Mouse (Mus musculus) midbrain, embryonic 14.5 days (tissue): ENCODE measurements around the gene Cbs. TPM values are rescaled to one million over a fixed set of nuclear protein-coding genes. Genes with fewer than 3 reads are reported as not detected.
A peak's percentile ranks its signal among the peaks of the same experiment; 100 is the strongest.
"Not testable (repeated sequence)": the region's sequence is repeated elsewhere in the genome, so short reads cannot be mapped to it uniquely, and the experiment has no call there.

Source experiments
- ATAC-seq: fragments of 200-750 bp; cut with Nextera tagmentation; 2 replicates; pipeline ENCODE4 v1.8.0; 2017; ENCODE audit warnings: moderate number of reproducible peaks, moderate library complexity; ENCODE audit not compliant: low FRiP score, low TSS enrichment
- DNase-seq: peaks from one replicate; pipeline ENCODE4 v3.0.0-alpha.2; 2015
- H3K27ac ChIP-seq: fragments of 300-500 bp; sonication (generic); replicated peaks from 2 replicates; pipeline ENCODE4 v1.5.1; 2014; ENCODE audit warnings: mild to moderate bottlenecking, low read depth, low read length, moderate library complexity
- H3K27me3 ChIP-seq: fragments of 300-500 bp; sonication (generic); 2 replicates; pipeline ENCODE4 v1.6.1; 2014; ENCODE audit warnings: low read length, control low read depth, mixed read lengths; ENCODE audit not compliant: control insufficient read depth, insufficient read depth
- H3K36me3 ChIP-seq: fragments of 300-500 bp; sonication (generic); 2 replicates; pipeline ENCODE4 v1.6.1; 2014; ENCODE audit warnings: low read length, control low read depth; ENCODE audit not compliant: control insufficient read depth, insufficient read depth
- H3K4me1 ChIP-seq: fragments of 300-500 bp; sonication (generic); 2 replicates; pipeline ENCODE4 v1.6.1; 2014; ENCODE audit warnings: mild to moderate bottlenecking, antibody characterized with exemption, low read length, control low read depth; ENCODE audit not compliant: control insufficient read depth, insufficient read depth
- H3K4me2 ChIP-seq: fragments of 300-500 bp; sonication (generic); 2 replicates; pipeline ENCODE4 v1.6.1; 2014; ENCODE audit warnings: mild to moderate bottlenecking, low read length, moderate library complexity
- H3K4me3 ChIP-seq: fragments of 300-500 bp; sonication (generic); replicated peaks from 2 replicates; pipeline ENCODE4 v1.5.1; 2014; ENCODE audit warnings: low read depth, low read length
- H3K9ac ChIP-seq: fragments of 300-500 bp; sonication (generic); replicated peaks from 2 replicates; pipeline ENCODE4 v1.6.1; 2014; ENCODE audit warnings: mild to moderate bottlenecking, low read length, moderate library complexity
- H3K9me3 ChIP-seq: fragments of 300-500 bp; sonication (generic); 2 replicates; pipeline ENCODE4 v1.6.1; 2016; ENCODE audit warnings: low read length, control low read depth, mixed read lengths; ENCODE audit not compliant: control insufficient read depth
- WGBS: fragments of 180-500 bp; shearing (Covaris S2); extraction: QIAGEN DNeasy Blood & Tissue Kit; methylation state at CpG from one replicate; pipeline ENCODE4 v1.1.7; 2014; 5-methylcytosine and 5-hydroxymethylcytosine counted together
- polyA plus RNA-seq: library from polyadenylated mRNA; unstranded; fragments of >200 nt; fragmentation: Nextera tagmentation; extraction: Ambion mirVana; gene quantifications from 2 replicates; pipeline ENCODE4 v1.2.1, GENCODE M21; 2014

Cbs gene
- polyA plus RNA-seq, 1 experiment from 2014 or later = 4.9 TPM

GRCm38 (mm10) chr17:31609895-31610294, 27.1 kb downstream of the Cbs start:
- H3K9me3 ChIP-seq = no peaks in the 10 kb centered on the region
- H3K9ac ChIP-seq = no peak overlapping the region
- peaks cover 7% of the 10 kb centered on the region for H3K36me3 ChIP-seq
- no peak overlapping the region for H3K4me2 ChIP-seq
- no peak for DNase-seq
- no peak overlapping the region for H3K27ac ChIP-seq
- WGBS = 93% methylated on average over 3 of the region's 3 CpGs
- no peaks in the 10 kb centered on the region for H3K4me1 ChIP-seq
- no peak for ATAC-seq
- H3K27me3 ChIP-seq = no peaks in the 10 kb centered on the region
- H3K4me3 ChIP-seq = no peak overlapping the region

- not testable (repeated sequence) for H3K27ac ChIP-seq, H3K9ac ChIP-seq, DNase-seq, H3K9me3 ChIP-seq, H3K4me2 ChIP-seq, H3K4me1 ChIP-seq, H3K4me3 ChIP-seq, ATAC-seq, H3K27me3 ChIP-seq
- peaks cover 14% of the 10 kb centered on the region for H3K36me3 ChIP-seq
- WGBS = 96% methylated on average over 3 of the region's 3 CpGs
Measured at GRCm38 (mm10) chr17:31609173-31609572, 27.9 kb downstream of the Cbs start.

GRCm38 (mm10) chr17:31607256-31607951, 29.6 kb downstream of the Cbs start:
- ATAC-seq = no peak
- H3K4me1 ChIP-seq = no peaks in the 10 kb centered on the region
- peaks cover 31% of the 10 kb centered on the region for H3K36me3 ChIP-seq
- no peak for DNase-seq
- WGBS = 81% methylated on average over 8 of the region's 8 CpGs
- H3K27ac ChIP-seq = no peak overlapping the region
- no peak overlapping the region for H3K4me2 ChIP-seq
- no peak overlapping the region for H3K4me3 ChIP-seq
- no peak overlapping the region for H3K9ac ChIP-seq
- no peaks in the 10 kb centered on the region for H3K27me3 ChIP-seq
- H3K9me3 ChIP-seq = no peaks in the 10 kb centered on the region

- Histone ChIP-seq H3K27ac (no peak overlapping the region), H3K4me2 (no peak overlapping the region), H3K36me3 (peaks cover 35% of the 10 kb centered on the region), H3K9ac (no peak overlapping the region), H3K4me3 (no peak overlapping the region), H3K9me3 (no peaks in the 10 kb centered on the region), H3K4me1 (no peaks in the 10 kb centered on the region), H3K27me3 (no peaks in the 10 kb centered on the region)
- DNase-seq (no peak), ATAC-seq (no peak)
- WGBS = 82% methylated on average over 7 of the region's 7 CpGs
Measured at GRCm38 (mm10) chr17:31606424-31606823, 30.6 kb downstream of the Cbs start.

GRCm38 (mm10) chr17:31598593-31598992, 38.4 kb downstream of the Cbs start:
- Histone ChIP-seq H3K4me1 (no peaks in the 10 kb centered on the region), H3K36me3 (peaks cover 51% of the 10 kb centered on the region), H3K9ac (no peak overlapping the region), H3K4me2 (no peak overlapping the region), H3K9me3 (no peaks in the 10 kb centered on the region), H3K27me3 (no peaks in the 10 kb centered on the region), H3K4me3 (no peak overlapping the region), H3K27ac (no peak overlapping the region)
- ATAC-seq (no peak), DNase-seq (no peak)
- WGBS = 91% methylated on average over 8 of the region's 8 CpGs

- ATAC-seq = no peak
- WGBS = 91% methylated on average over 9 of the region's 9 CpGs
- Histone ChIP-seq H3K4me1 (no peaks in the 10 kb centered on the region), H3K9ac (no peak overlapping the region), H3K36me3 (peaks cover 48% of the 10 kb centered on the region), H3K27ac (no peak overlapping the region), H3K4me3 (no peak overlapping the region), H3K4me2 (no peak overlapping the region), H3K9me3 (no peaks in the 10 kb centered on the region), H3K27me3 (no peaks in the 10 kb centered on the region)
- no peak for DNase-seq
Measured at GRCm38 (mm10) chr17:31597957-31598356, 39.1 kb downstream of the Cbs start.

GRCm38 (mm10) chr17:31595077-31595476, 42.0 kb downstream of the Cbs start:
- Histone ChIP-seq H3K27ac (peak overlapping the region; percentile 70), H3K4me1 (no peaks in the 10 kb centered on the region), H3K27me3 (no peaks in the 10 kb centered on the region), H3K9me3 (no peaks in the 10 kb centered on the region), H3K4me3 (no peak overlapping the region), H3K4me2 (no peak overlapping the region), H3K36me3 (peaks cover 44% of the 10 kb centered on the region), H3K9ac (no peak overlapping the region)
- DNase-seq (peak; percentile 74), ATAC-seq (no peak)
- WGBS = 68% methylated on average over 5 of the region's 5 CpGs

GRCm38 (mm10) chr17:31594590-31594989, 42.4 kb downstream of the Cbs start:
- no peak for ATAC-seq

GRCm38 (mm10) chr17:31590846-31591245, 46.2 kb downstream of the Cbs start:
- no peaks in the 10 kb centered on the region for H3K9me3 ChIP-seq
- no peak overlapping the region for H3K9ac ChIP-seq
- H3K27ac ChIP-seq = no peak overlapping the region
- H3K36me3 ChIP-seq = peaks cover 37% of the 10 kb centered on the region
- WGBS = 84% methylated on average over 11 of the region's 11 CpGs
- ATAC-seq = no peak
- no peaks in the 10 kb centered on the region for H3K27me3 ChIP-seq
- DNase-seq = no peak
- H3K4me2 ChIP-seq = no peak overlapping the region
- no peaks in the 10 kb centered on the region for H3K4me1 ChIP-seq
- H3K4me3 ChIP-seq = no peak overlapping the region

More at GRCm38 (mm10) chr17:31594590-31594989, 42.4 kb downstream of the Cbs start:
- Histone ChIP-seq H3K36me3 (peaks cover 41% of the 10 kb centered on the region), H3K4me3 (no peak overlapping the region), H3K9me3 (no peaks in the 10 kb centered on the region), H3K27ac (peak overlapping the region; percentile 70), H3K4me1 (no peaks in the 10 kb centered on the region), H3K9ac (no peak overlapping the region), H3K27me3 (no peaks in the 10 kb centered on the region), H3K4me2 (no peak overlapping the region)
- DNase-seq = peak; percentile 4
- WGBS = 88% methylated on average over 7 of the region's 7 CpGs
